Mouse (Mus musculus): ENCODE data around the gene Gltpd2. TPM values are rescaled to one million over a fixed set of nuclear protein-coding genes. Genes with fewer than 3 reads are reported as not detected.

The Gltpd2 gene
- total and polyA plus RNA-seq, 3 experiments: 0.06 TPM; not detected in 2

- TF ChIP-seq KAT2A (conservative IDR thresholded peaks at IDR 0.05; ENCODE audit: low read depth, low read length) (no peak), GATA1 (IDR thresholded peaks at IDR 0.05; ENCODE audit: low read depth, low read length) (peak; percentile 91), MAX (IDR thresholded peaks at IDR 0.05; ENCODE audit: low read length) (no peak; the same call in 1 of the 2 replicates), RCOR1 (IDR thresholded peaks at IDR 0.05; ENCODE audit: low read depth, low read length) (peak; percentile 84), SMC3 (IDR thresholded peaks at IDR 0.05; ENCODE audit: low read depth, low read length) (no peak), ELF1 (IDR thresholded peaks at IDR 0.05; ENCODE audit: low read depth, low read length) (no peak), ZC3H11A (IDR thresholded peaks at IDR 0.05; ENCODE audit: low read depth, low read length) (peak; percentile 4; the same call in 1 of the 2 replicates), ZNF384 (IDR thresholded peaks at IDR 0.05; ENCODE audit: low read depth, low read length) (no peak), NRF1 (IDR thresholded peaks at IDR 0.05; ENCODE audit: insufficient read depth, low read depth, low read length, poor library complexity, severe bottlenecking) (no peak), EP300 (IDR thresholded peaks at IDR 0.05; ENCODE audit: low read depth in 1 of 2, low read length in 2 of 2) (peak; percentile 88), SIN3A (IDR thresholded peaks at IDR 0.05; ENCODE audit: low read length) (peak; percentile 70), USF1 (IDR thresholded peaks at IDR 0.05; ENCODE audit: low read depth, low read length) (no peak)
These were observed 6.2 kb upstream of the Gltpd2 start (continued) for GRCm38 (mm10) chr11:70512709-70513342.

GRCm38 (mm10) chr11:70513520-70513919 lies 5.5 kb upstream of the Gltpd2 start:
- Histone ChIP-seq H3K9me3 (replicated peaks; ENCODE audit: insufficient read depth, low read length) (no peaks in the 10 kb centered on the region), H3K36me3 (ENCODE audit: control insufficient read depth in 1 of 2, insufficient read depth in 2 of 2, low read length in 2 of 2) (peaks cover 0 to 27% of the 10 kb centered on the region in 2 experiments; a peak in 2 of 4 replicates), H3K9ac (ENCODE audit: control insufficient read depth, low read depth, low read length, poor library complexity, severe bottlenecking) (no peak overlapping the region; the same call in 1 of the 2 replicates), H3K79me2 (ENCODE audit: control insufficient read depth, insufficient read depth, low read length, poor library complexity) (no peaks in the 10 kb centered on the region), H3K4me1 (ENCODE audit: control insufficient read depth in 1 of 2, insufficient read depth in 2 of 2, low read length in 2 of 2) (peaks cover 15 to 27% of the 10 kb centered on the region in 2 experiments), H3K4me3 (ENCODE audit: control insufficient read depth in 1 of 2, insufficient read depth in 1 of 2, low read depth in 2 of 2, low read length in 2 of 2) (no peak overlapping the region), H3K27me3 (ENCODE audit: control insufficient read depth in 1 of 2, insufficient read depth in 2 of 2, low read length in 2 of 2) (no peaks in the 10 kb centered on the region), H3K27ac (ENCODE audit: control insufficient read depth, low read depth, low read length) (no peak overlapping the region)
- DNase-seq (ENCODE audit: low read depth, low spot score): peak; percentile 40
- TF ChIP-seq ETS1 (IDR thresholded peaks at IDR 0.05; ENCODE audit: low read depth, low read length) (0 out of 2 replicates have a peak, but pooled peaks have one; percentile 8), RCOR1 (IDR thresholded peaks at IDR 0.05; ENCODE audit: low read depth, low read length) (no peak), MXI1 (IDR thresholded peaks at IDR 0.05; ENCODE audit: low read depth, low read length) (no peak), CTCF (IDR thresholded peaks at IDR 0.05 in 2 of 3, conservative IDR thresholded peaks at IDR 0.05 in 1 of 3; ENCODE audit: control insufficient read depth in 1 of 3, insufficient read depth in 1 of 3, low read depth in 2 of 3, low read length in 3 of 3, poor library complexity in 1 of 3, severe bottlenecking in 1 of 3) (peak in 2 of 3 experiments; percentile 34 to 44; a peak in 3 of 6 replicates), SMC3 (IDR thresholded peaks at IDR 0.05; ENCODE audit: low read depth, low read length) (peak; percentile 37), RAD21 (IDR thresholded peaks at IDR 0.05; ENCODE audit: low read depth, low read length) (peak; percentile 34)

- no peak within 1 kb of the TSS for H3K4me3 ChIP-seq (ENCODE audit: control insufficient read depth in 1 of 2, insufficient read depth in 1 of 2, low read depth in 2 of 2, low read length in 2 of 2)
- no peaks in the 10 kb centered on the region for H3K9me3 ChIP-seq (replicated peaks; ENCODE audit: insufficient read depth, low read length)
- no peak within 1 kb of the TSS for H3K9ac ChIP-seq (ENCODE audit: control insufficient read depth, low read depth, low read length, poor library complexity, severe bottlenecking)
- peaks cover 18 to 31% of the 10 kb centered on the region in 2 experiments for H3K4me1 ChIP-seq (ENCODE audit: control insufficient read depth in 1 of 2, insufficient read depth in 2 of 2, low read length in 2 of 2)
- H3K36me3 ChIP-seq (ENCODE audit: control insufficient read depth in 1 of 2, insufficient read depth in 2 of 2, low read length in 2 of 2): peaks cover 0 to 33% of the 10 kb centered on the region in 2 experiments; a peak in 2 of 4 replicates
- H3K27ac ChIP-seq (ENCODE audit: control insufficient read depth, low read depth, low read length): no peak within 1 kb of the TSS
- no peaks in the 10 kb centered on the region for H3K79me2 ChIP-seq (ENCODE audit: control insufficient read depth, insufficient read depth, low read length, poor library complexity)
- H3K27me3 ChIP-seq (ENCODE audit: control insufficient read depth in 1 of 2, insufficient read depth in 2 of 2, low read length in 2 of 2): no peaks in the 10 kb centered on the region
- no peak for DNase-seq (ENCODE audit: low read depth, low spot score)
- TF ChIP-seq SIN3A (IDR thresholded peaks at IDR 0.05; ENCODE audit: low read length) (no peak), BHLHE40 (IDR thresholded peaks at IDR 0.05; ENCODE audit: borderline replicate concordance, low read depth, low read length) (no peak), GABPA (IDR thresholded peaks at IDR 0.05; ENCODE audit: low read depth, low read length) (no peak), KAT2A (conservative IDR thresholded peaks at IDR 0.05; ENCODE audit: low read depth, low read length) (no peak), EP300 (IDR thresholded peaks at IDR 0.05; ENCODE audit: low read depth in 1 of 2, low read length in 2 of 2) (no peak), ZMIZ1 (IDR thresholded peaks at IDR 0.05; ENCODE audit: low read depth, low read length) (no peak), CHD1 (IDR thresholded peaks at IDR 0.05; ENCODE audit: low read depth, low read length) (no peak), POLR2AphosphoS2 (IDR thresholded peaks at IDR 0.05; ENCODE audit: low read length) (no peak), MAZ (IDR thresholded peaks at IDR 0.05; ENCODE audit: low read depth, low read length) (no peak), UBTF (IDR thresholded peaks at IDR 0.05; ENCODE audit: borderline replicate concordance, insufficient read depth, low read depth, low read length) (no peak), MAFK (IDR thresholded peaks at IDR 0.05; ENCODE audit: borderline replicate concordance, low read depth, low read length) (no peak), JUND (IDR thresholded peaks at IDR 0.05; ENCODE audit: low read depth, low read length) (no peak), HCFC1 (IDR thresholded peaks at IDR 0.05; ENCODE audit: low read depth, low read length) (no peak), RCOR1 (IDR thresholded peaks at IDR 0.05; ENCODE audit: low read depth, low read length) (no peak), POLR2AphosphoS5 (IDR thresholded peaks at IDR 0.05; ENCODE audit: borderline replicate concordance, low read depth, low read length) (no peak), ELF1 (IDR thresholded peaks at IDR 0.05; ENCODE audit: low read depth, low read length) (no peak), MXI1 (IDR thresholded peaks at IDR 0.05; ENCODE audit: low read depth, low read length) (no peak)
These were observed 4.7 kb upstream of the Gltpd2 start, which contains the start of gene Vmo1 for GRCm38 (mm10) chr11:70514288-70514687. TSS of gene Vmo1 (minus strand) at chr11:70514616.

Data from MEL (cell line).